Mouse (Mus musculus) neutrophil, adult 59 days (primary cell): ENCODE measurements around the gene Itih1. TPM values are rescaled to one million over a fixed set of nuclear protein-coding genes. Genes with fewer than 3 reads are reported as not detected.

ENCODE experiments used
- total RNA-seq, 2 experiments: library from RNA; stranded (reverse); gene quantifications; 1 replicate in 1 of 2; 2 replicates in 1 of 2; pipeline ENCODE4 v1.2.4; 2023

The Itih1 gene
- total RNA-seq: not detected

DNA sequence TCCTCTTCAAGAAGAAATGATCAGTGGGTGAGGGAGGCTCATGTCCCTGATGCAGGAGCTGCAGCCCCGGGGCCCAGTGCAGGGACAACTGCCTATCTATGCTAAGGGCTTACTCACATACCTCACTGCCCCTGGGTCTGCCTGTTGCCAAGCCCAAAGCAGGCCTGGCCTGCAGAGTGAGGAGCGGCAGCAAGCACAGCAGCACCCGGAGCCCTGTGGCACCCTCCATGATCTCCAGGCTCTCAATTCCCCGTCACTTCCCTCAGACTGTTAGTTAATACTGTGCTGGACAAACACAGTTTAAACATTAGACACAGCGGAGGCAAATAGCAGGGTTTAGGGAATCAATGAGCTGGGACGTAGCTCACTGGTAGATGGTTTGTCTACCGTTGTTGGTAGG lies at the start of gene Itih1:
Gene Itih1 (minus strand): TSS at position 252 of the 400 bp plus-strand sequence.

DNA sequence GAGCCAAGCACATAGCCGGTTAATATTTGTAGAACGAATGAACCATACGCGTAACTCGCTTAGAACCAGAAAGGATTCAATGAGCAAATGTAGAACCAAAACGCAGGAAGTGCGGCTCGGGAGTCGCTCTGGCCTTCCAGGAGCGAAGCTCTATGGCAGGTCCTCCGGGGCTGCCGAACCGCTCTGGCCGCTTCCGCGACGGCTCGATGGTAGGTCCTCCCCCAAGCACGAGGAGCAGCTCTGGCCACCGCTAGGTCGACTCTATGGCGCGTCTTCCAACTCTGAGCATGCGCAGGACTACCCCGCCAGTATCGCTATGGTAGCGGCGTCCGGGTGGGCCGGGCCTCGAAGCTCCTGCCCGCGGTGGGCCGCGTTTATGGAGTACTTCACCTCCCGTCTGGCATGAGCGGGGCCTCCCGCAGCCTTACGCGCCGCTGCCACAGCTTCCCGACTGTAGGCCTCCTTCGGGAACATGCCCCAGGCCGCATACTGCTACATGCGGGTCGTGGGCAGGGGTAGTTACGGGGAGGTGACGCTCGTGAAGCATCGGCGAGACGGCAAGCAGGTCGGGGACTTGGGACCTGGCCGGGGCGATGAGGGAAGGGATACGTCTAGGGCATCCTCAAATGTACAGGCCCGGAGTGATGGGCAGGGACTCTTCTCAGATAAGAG lies 8.2 kb upstream of the Itih1 start, which contains the start of gene Nek4:
Gene Nek4 (plus strand): TSS at position 224 of the 672 bp plus-strand sequence.

DNA sequence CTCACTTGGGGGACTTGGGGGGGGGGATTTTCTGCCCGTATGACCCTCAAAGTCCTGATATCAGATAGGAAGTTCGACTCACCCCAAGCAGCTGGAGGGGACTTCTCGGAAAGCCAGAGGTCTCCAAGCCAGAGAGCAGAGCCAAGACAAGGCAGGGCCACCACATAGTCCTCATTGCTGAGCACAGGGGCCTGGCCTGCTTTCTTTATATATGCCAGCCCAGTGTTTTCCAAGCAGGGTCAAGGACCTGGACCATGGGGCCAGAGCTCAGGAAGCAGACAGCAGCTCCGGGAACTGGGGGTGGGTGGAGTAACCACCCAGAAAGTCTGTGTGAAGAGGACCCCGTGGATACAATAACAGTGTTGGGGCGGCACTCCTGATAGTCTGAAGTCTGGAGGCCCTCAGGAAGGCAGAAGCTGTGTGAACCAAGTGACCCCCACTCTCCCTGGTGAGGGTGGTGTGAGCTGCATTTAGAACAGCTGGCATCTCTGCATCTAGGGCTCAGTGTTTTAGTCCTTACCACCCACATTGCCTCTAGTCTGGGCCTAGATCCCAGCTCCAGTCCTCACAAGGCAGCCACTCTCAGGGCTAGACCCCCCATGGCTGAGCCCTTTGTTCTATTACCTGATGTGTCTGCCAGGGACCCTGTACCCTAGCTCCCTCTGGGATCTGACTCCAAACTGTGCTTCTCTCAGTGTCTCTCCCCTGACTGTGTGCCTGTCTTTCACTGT lies 19.5 kb downstream of the Itih1 start, which contains the start of gene Itih3:
Gene Itih3 (minus strand): TSS at position 386 of the 731 bp plus-strand sequence.

DNA sequence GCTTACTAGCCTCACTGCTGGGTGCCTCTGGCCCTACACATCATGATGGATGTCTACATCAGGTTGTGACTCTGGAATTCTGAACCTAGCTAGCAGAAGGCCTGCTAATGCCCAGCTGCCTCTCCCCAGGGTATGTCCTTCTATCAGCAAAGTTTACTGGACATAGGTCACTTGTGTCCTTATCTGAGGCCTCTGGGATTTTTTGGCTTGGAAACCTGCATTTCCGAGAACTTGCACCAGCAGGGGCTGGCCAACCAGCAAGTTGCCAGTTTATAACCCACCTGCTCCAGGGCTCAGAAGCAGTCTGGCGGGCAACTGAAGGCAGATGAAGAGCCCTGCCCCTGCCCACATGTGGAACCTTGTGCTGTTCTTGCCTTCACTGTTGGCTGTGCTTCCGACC lies 56.9 kb downstream of the Itih1 start, which contains the start of gene Itih4:
Gene Itih4 (plus strand): TSS at position 273 of the 400 bp plus-strand sequence.

Other genes starting within 250 kb of the Itih1 start
- 10 to 100 TPM; 13.1 to 13.7 TPM for gene Sfmbt1, start 228.4 kb downstream of the Itih1 start, total RNA-seq
- gene Tmem110, start 117.7 kb downstream of the Itih1 start, total RNA-seq: 10 to 100 TPM; 13.2 to 16.0 TPM
- gene Mustn1, start 64.1 kb downstream of the Itih1 start, total RNA-seq: 1 to 10 TPM in 1 of 2 experiments, under 1 TPM in 1; 0.87 to 1.2 TPM
- under 1 TPM in 1 of 2 experiments, not detected in 1; 0.31 TPM for gene Itih4, start 56.8 kb downstream of the Itih1 start, total RNA-seq
- gene Itih3, start 19.5 kb downstream of the Itih1 start, total RNA-seq: not detected
- 1 to 10 TPM; 3.0 to 4.3 TPM for gene Nek4, start 8.1 kb upstream of the Itih1 start, total RNA-seq
- 10 to 100 TPM; 12.1 to 15.0 TPM for gene Glt8d1, start 58.1 kb upstream of the Itih1 start, total RNA-seq
- gene Spcs1, start 58.4 kb upstream of the Itih1 start, total RNA-seq: 10 to 100 TPM; 72.3 to 84.1 TPM
- gene Pbrm1, start 75.8 kb upstream of the Itih1 start, total RNA-seq: 10 to 100 TPM; 50.0 to 53.1 TPM
- 10 to 100 TPM; 47.4 to 66.5 TPM for gene Gnl3, start 75.9 kb upstream of the Itih1 start, total RNA-seq
- 10 to 100 TPM; 54.9 to 59.6 TPM for gene Smim4, start 185.7 kb upstream of the Itih1 start, total RNA-seq
- gene Nt5dc2, start 187.8 kb upstream of the Itih1 start, total RNA-seq: 10 to 100 TPM; 11.4 to 13.3 TPM
- gene Stab1, start 225.4 kb upstream of the Itih1 start, total RNA-seq: 1 to 10 TPM; 2.2 to 6.0 TPM